In genomic region chr17:81031830-81032442, GRCm38 (mm10) we compare ENCODE assay signal across 23 mouse cellular contexts. TPM values are rescaled to one million over a fixed set of nuclear protein-coding genes. Genes with fewer than 3 reads are reported as not detected.
A peak's percentile ranks its signal among the peaks of the same experiment; 100 is the strongest.
DNase-seq lines count a peak whose midpoint lies in the region; ATAC-seq and TF ChIP-seq lines count a peak whose summit lies in the region.
"Had no signal": no experiment of that assay in that cellular context is flagged by ENCODE, and none has a peak within 500 bp of the region (broad histone marks: within the 10 kb centered on the region; RNA-seq: fewer than 3 reads in every experiment).

No protein-coding gene starts in this region.

- ATAC-seq in stomach, embryonic 15.5 days (ENCODE audit: insufficient read depth, low FRiP score, low read depth): peak; percentile 82; the same call in 1 of the 2 replicates
- no peak for ATAC-seq in stomach, postnatal 0 days (ENCODE audit: low FRiP score, low TSS enrichment)
- ATAC-seq in liver, embryonic 11.5 days (replicated peaks; ENCODE audit: low FRiP score): peak; percentile 98
- ATAC-seq in liver, postnatal 0 days: peak; percentile 77
- ATAC-seq in forebrain, postnatal 0 days: no peak
- ATAC-seq: midbrain, embryonic 16.5 days had no signal

- TF ChIP-seq CTCF in stomach, postnatal 0 days (IDR thresholded peaks at IDR 0.05; ENCODE audit: low read depth): no peak
- TF ChIP-seq CTCF in liver, postnatal 0 days (IDR thresholded peaks at IDR 0.05; ENCODE audit: low read depth): no peak
- no peak for TF ChIP-seq CTCF in forebrain, postnatal 0 days (IDR thresholded peaks at IDR 0.05; ENCODE audit: low read depth)

- H3K9ac ChIP-seq in stomach, embryonic 15.5 days: no peak overlapping the region
- no peak overlapping the region for H3K9ac ChIP-seq in stomach, postnatal 0 days (ENCODE audit: low read length)
- H3K9ac ChIP-seq in liver, embryonic 11.5 days (ENCODE audit: low read depth, low read length): no peak overlapping the region
- no peak overlapping the region for H3K9ac ChIP-seq in liver, postnatal 0 days (replicated peaks)
- no peak overlapping the region for H3K9ac ChIP-seq in forebrain, postnatal 0 days
- H3K9ac ChIP-seq: hindbrain, embryonic 15.5 days; limb, embryonic 13.5 days; lung, embryonic 14.5 days; neural tube, embryonic 13.5 days had no signal

- H3K36me3 ChIP-seq in stomach, embryonic 15.5 days: peaks cover 21% of the 10 kb centered on the region
- H3K36me3 ChIP-seq in stomach, postnatal 0 days (ENCODE audit: control insufficient read depth, insufficient read depth, low read length): peaks cover 7% of the 10 kb centered on the region; the same call in 1 of the 2 replicates
- H3K36me3 ChIP-seq in liver, embryonic 11.5 days (ENCODE audit: control insufficient read depth, insufficient read depth, low read length): peaks cover 11% of the 10 kb centered on the region; the same call in 1 of the 2 replicates
- H3K36me3 ChIP-seq in liver, postnatal 0 days (replicated peaks; ENCODE audit: insufficient read depth, low read length): peaks cover 20% of the 10 kb centered on the region
- peaks cover 17% of the 10 kb centered on the region for H3K36me3 ChIP-seq in forebrain, postnatal 0 days (ENCODE audit: insufficient read depth)

- no peaks in the 10 kb centered on the region for H3K9me3 ChIP-seq in stomach, embryonic 15.5 days
- H3K9me3 ChIP-seq in stomach, postnatal 0 days (ENCODE audit: control insufficient read depth, low read length): no peaks in the 10 kb centered on the region
- no peaks in the 10 kb centered on the region for H3K9me3 ChIP-seq in liver, embryonic 11.5 days (ENCODE audit: control insufficient read depth, low read length)
- H3K9me3 ChIP-seq in liver, postnatal 0 days (ENCODE audit: low read length): no peaks in the 10 kb centered on the region
- H3K9me3 ChIP-seq in forebrain, postnatal 0 days (ENCODE audit: low read length): no peaks in the 10 kb centered on the region
- H3K9me3 ChIP-seq: hindbrain, embryonic 15.5 days; limb, embryonic 13.5 days; midbrain, embryonic 10.5 days; neural tube, embryonic 13.5 days had no signal

- H3K27me3 ChIP-seq in stomach, embryonic 15.5 days (replicated peaks): no peaks in the 10 kb centered on the region
- H3K27me3 ChIP-seq in stomach, postnatal 0 days (ENCODE audit: control insufficient read depth, insufficient read depth, low read length): no peaks in the 10 kb centered on the region
- no peaks in the 10 kb centered on the region for H3K27me3 ChIP-seq in liver, embryonic 11.5 days (replicated peaks; ENCODE audit: control insufficient read depth, insufficient read depth, low read length)
- no peaks in the 10 kb centered on the region for H3K27me3 ChIP-seq in liver, postnatal 0 days (ENCODE audit: insufficient read depth, low read length)
- H3K27me3 ChIP-seq in forebrain, postnatal 0 days (ENCODE audit: insufficient read depth, low read length): no peaks in the 10 kb centered on the region
- H3K27me3 ChIP-seq: hindbrain, embryonic 15.5 days; limb, embryonic 13.5 days; neural tube, embryonic 13.5 days had no signal

- 82% methylated on average over 3 of the region's 3 CpGs for WGBS in stomach, embryonic 15.5 days
- WGBS in stomach, postnatal 0 days: 84% methylated on average over 3 of the region's 3 CpGs
- WGBS in liver, embryonic 11.5 days: 56% methylated on average over 3 of the region's 3 CpGs
- WGBS in liver, postnatal 0 days (ENCODE audit: insufficient replicate concordance): 61% methylated on average over 3 of the region's 3 CpGs
- 100% methylated on average over 3 of the region's 3 CpGs for WGBS in forebrain, postnatal 0 days

- no peak overlapping the region for H3K4me2 ChIP-seq in stomach, embryonic 15.5 days
- no peak overlapping the region for H3K4me2 ChIP-seq in stomach, postnatal 0 days (replicated peaks; ENCODE audit: low read depth)
- 0 out of 2 replicates have a peak overlapping the region, but pooled peaks have one; percentile 1 for H3K4me2 ChIP-seq in liver, embryonic 11.5 days
- no peak overlapping the region for H3K4me2 ChIP-seq in liver, postnatal 0 days (ENCODE audit: low read depth, low read length)
- H3K4me2 ChIP-seq in forebrain, postnatal 0 days (ENCODE audit: low read depth): no peak overlapping the region
- H3K4me2 ChIP-seq: hindbrain, embryonic 15.5 days; limb, embryonic 13.5 days; lung, embryonic 14.5 days; neural tube, embryonic 13.5 days had no signal

- H3K27ac ChIP-seq in stomach, embryonic 15.5 days: no peak overlapping the region
- H3K27ac ChIP-seq in stomach, postnatal 0 days (replicated peaks): no peak overlapping the region
- H3K27ac ChIP-seq in liver, embryonic 11.5 days (ENCODE audit: low read depth, low read length): peak overlapping the region; percentile 78
- no peak overlapping the region for H3K27ac ChIP-seq in liver, postnatal 0 days (ENCODE audit: low read depth)
- no peak overlapping the region for H3K27ac ChIP-seq in forebrain, postnatal 0 days (ENCODE audit: low read depth, low read length)
- H3K27ac ChIP-seq: hindbrain, embryonic 15.5 days; limb, embryonic 13.5 days; midbrain, embryonic 10.5 days; neural tube, embryonic 13.5 days had no signal

- no peak for TF ChIP-seq EP300 in stomach, postnatal 0 days (optimal IDR thresholded peaks at IDR 0.05)
- peak; percentile 90 for TF ChIP-seq EP300 in liver, postnatal 0 days (IDR thresholded peaks at IDR 0.05; ENCODE audit: low read depth)

- H3K4me3 ChIP-seq in stomach, embryonic 15.5 days (replicated peaks): no peak overlapping the region
- H3K4me3 ChIP-seq in stomach, postnatal 0 days (ENCODE audit: low read depth, low read length): no peak overlapping the region
- H3K4me3 ChIP-seq in liver, embryonic 11.5 days (ENCODE audit: low read depth, low read length): no peak overlapping the region
- H3K4me3 ChIP-seq in liver, postnatal 0 days (ENCODE audit: low read depth, low read length): no peak overlapping the region
- H3K4me3 ChIP-seq in forebrain, postnatal 0 days (ENCODE audit: low read depth, low read length): no peak overlapping the region
- H3K4me3 ChIP-seq: hindbrain, embryonic 15.5 days; limb, embryonic 13.5 days; midbrain, embryonic 10.5 days; myocyte; neural tube, embryonic 13.5 days had no signal

- H3K4me1 ChIP-seq in stomach, embryonic 15.5 days: no peaks in the 10 kb centered on the region
- no peaks in the 10 kb centered on the region for H3K4me1 ChIP-seq in stomach, postnatal 0 days (replicated peaks; ENCODE audit: control insufficient read depth, insufficient read depth)
- H3K4me1 ChIP-seq in liver, embryonic 11.5 days (replicated peaks; ENCODE audit: control insufficient read depth, insufficient read depth, low read length): peaks cover 22% of the 10 kb centered on the region
- H3K4me1 ChIP-seq in liver, postnatal 0 days (ENCODE audit: insufficient read depth): peaks cover 7% of the 10 kb centered on the region; the same call in 1 of the 2 replicates
- H3K4me1 ChIP-seq in forebrain, postnatal 0 days (ENCODE audit: insufficient read depth): no peaks in the 10 kb centered on the region
- H3K4me1 ChIP-seq: hindbrain, embryonic 15.5 days; limb, embryonic 13.5 days; midbrain, embryonic 10.5 days had no signal

- no peak for DNase-seq in stomach, postnatal 0 days (ENCODE audit: low spot score)
- DNase-seq in liver, embryonic 11.5 days (ENCODE audit: low spot score): no peak
- no peak for DNase-seq in liver, postnatal 0 days
- DNase-seq in forebrain, postnatal 0 days: no peak
- DNase-seq in cerebellum, adult 18-20 months: no peak
- no peak for DNase-seq in layer of hippocampus, adult 11-12 months (ENCODE audit: low spot score)
- DNase-seq: adrenal gland, adult 2 months; cerebellum, adult 2 months; cerebellum, postnatal 25 days; kidney, adult 8-10 months; kidney, postnatal 25 days; layer of hippocampus, postnatal 36 days; lung, embryonic 14.5 days; lung, postnatal 36 days; thymus, adult 2 months; thymus, postnatal 4 days had no signal

RNA-seq across cellular contexts. Expression of gene Thumpd2, which starts 32.9 kb away (rescaled TPM):
- polyA plus RNA-seq in stomach, embryonic 15.5 days (2015; fragmentation: Nextera tagmentation; extraction: Ambion mirVana): 11.6 and 13.1 TPM in 2 replicates
- polyA plus RNA-seq in stomach, postnatal 0 days (2015; fragmentation: Nextera tagmentation; extraction: Ambion mirVana): 6.9 and 7.5 TPM in 2 replicates
- polyA plus RNA-seq in liver, embryonic 11.5 days (2014; fragmentation: Nextera tagmentation; extraction: Ambion mirVana): 15.8 and 16.8 TPM in 2 replicates
- polyA plus RNA-seq in liver, postnatal 0 days (2015; fragmentation: Nextera tagmentation; extraction: Ambion mirVana): 4.6 and 5.0 TPM in 2 replicates
- total RNA-seq in forebrain, postnatal 0 days (2014; rRNA removed): 4.9 and 5.6 TPM in 2 replicates
- polyA plus RNA-seq in forebrain, postnatal 0 days (2015; fragmentation: Nextera tagmentation; extraction: Ambion mirVana): 4.6 and 6.2 TPM in 2 replicates

Comparison
In these comparisons a context has a peak if more than half of its experiments do, and no peak if none do; other contexts are left out.
1. ATAC-seq: peak in stomach, embryonic 15.5 days (single experiment), liver, embryonic 11.5 days (single experiment) and liver, postnatal 0 days (single experiment); none in stomach, postnatal 0 days (single experiment) and forebrain, postnatal 0 days (single experiment).